Mouse (Mus musculus): ENCODE measurements around the gene Dync2li1. TPM values are rescaled to one million over a fixed set of nuclear protein-coding genes. Genes with fewer than 3 reads are reported as not detected.
A peak's percentile ranks its signal among the peaks of the same experiment; 100 is the strongest.

Gene Dync2li1
- polyA plus RNA-seq (2014; fragmentation: Nextera tagmentation; extraction: Ambion mirVana), result 28.3 and 32.7 TPM in 2 replicates

GRCm38 (mm10) chr17:84626276-84626856 lies at the start of gene Dync2li1:
Gene Dync2li1, plus strand, starts transcription at chr17:84626496.
- peak; percentile 98 for ATAC-seq (ENCODE audit: low read depth)

GRCm38 (mm10) chr17:84576621-84577293 lies 49.5 kb upstream of the Dync2li1 start:
- no peak overlapping the region for H3K4me2 ChIP-seq (ENCODE audit: low read depth, low read length)
- 55% methylated on average over 16 of the region's 16 CpGs for WGBS
- peaks cover 14% of the 10 kb centered on the region for H3K4me1 ChIP-seq (ENCODE audit: control insufficient read depth, insufficient read depth, low read length)
- peaks cover 24% of the 10 kb centered on the region for H3K36me3 ChIP-seq (ENCODE audit: control insufficient read depth, insufficient read depth, low read length)
- DNase-seq (ENCODE audit: low spot score) (no peak), ATAC-seq (ENCODE audit: low read depth) (no peak)
- H3K9ac ChIP-seq (ENCODE audit: low read depth, low read length), result no peak overlapping the region
- H3K4me3 ChIP-seq (ENCODE audit: low read depth, low read length), result no peak overlapping the region
- no peak overlapping the region for H3K27ac ChIP-seq (replicated peaks; ENCODE audit: low read depth, low read length)
- H3K27me3 ChIP-seq (replicated peaks; ENCODE audit: control insufficient read depth, insufficient read depth, low read length), result no peaks in the 10 kb centered on the region
- H3K9me3 ChIP-seq (ENCODE audit: control insufficient read depth, low read length), result no peaks in the 10 kb centered on the region

More at GRCm38 (mm10) chr17:84626276-84626856, at the start of gene Dync2li1:
- H3K4me3 ChIP-seq (ENCODE audit: low read depth, low read length), result peak within 1 kb of the TSS; percentile 64
- peak within 1 kb of the TSS; percentile 78 for H3K27ac ChIP-seq (replicated peaks; ENCODE audit: low read depth, low read length)
- WGBS, result under 1% methylated on average over 22 of the region's 25 CpGs
- no peaks in the 10 kb centered on the region for H3K36me3 ChIP-seq (ENCODE audit: control insufficient read depth, insufficient read depth, low read length)
- DNase-seq (ENCODE audit: low spot score), result peak; percentile 99
- peak within 1 kb of the TSS; percentile 68 for H3K9ac ChIP-seq (ENCODE audit: low read depth, low read length)
- peaks cover 9% of the 10 kb centered on the region; the same call in 1 of the 2 replicates for H3K4me1 ChIP-seq (ENCODE audit: control insufficient read depth, insufficient read depth, low read length)
- no peaks in the 10 kb centered on the region for H3K27me3 ChIP-seq (replicated peaks; ENCODE audit: control insufficient read depth, insufficient read depth, low read length)
- peak within 1 kb of the TSS; percentile 74 for H3K4me2 ChIP-seq (ENCODE audit: low read depth, low read length)
- H3K9me3 ChIP-seq (ENCODE audit: control insufficient read depth, low read length), result no peaks in the 10 kb centered on the region

GRCm38 (mm10) chr17:84579249-84579648 lies 47.0 kb upstream of the Dync2li1 start:
- 68% methylated on average over 8 of the region's 8 CpGs for WGBS
- Histone ChIP-seq H3K4me3 (ENCODE audit: low read depth, low read length) (no peak overlapping the region), H3K9ac (ENCODE audit: low read depth, low read length) (no peak overlapping the region), H3K36me3 (ENCODE audit: control insufficient read depth, insufficient read depth, low read length) (peaks cover 37% of the 10 kb centered on the region), H3K9me3 (ENCODE audit: control insufficient read depth, low read length) (no peaks in the 10 kb centered on the region), H3K27ac (replicated peaks; ENCODE audit: low read depth, low read length) (no peak overlapping the region), H3K4me1 (ENCODE audit: control insufficient read depth, insufficient read depth, low read length) (peaks cover 22% of the 10 kb centered on the region), H3K4me2 (ENCODE audit: low read depth, low read length) (no peak overlapping the region), H3K27me3 (replicated peaks; ENCODE audit: control insufficient read depth, insufficient read depth, low read length) (no peaks in the 10 kb centered on the region)
- DNase-seq (ENCODE audit: low spot score) (no peak), ATAC-seq (ENCODE audit: low read depth) (no peak)

GRCm38 (mm10) chr17:84579817-84580216 lies 46.5 kb upstream of the Dync2li1 start:
- ATAC-seq (ENCODE audit: low read depth), result no peak
- WGBS, result 83% methylated on average over 10 of the region's 10 CpGs
- no peak overlapping the region for H3K27ac ChIP-seq (replicated peaks; ENCODE audit: low read depth, low read length)

GRCm38 (mm10) chr17:84580821-84581220 lies 45.5 kb upstream of the Dync2li1 start:
- no peaks in the 10 kb centered on the region for H3K9me3 ChIP-seq (ENCODE audit: control insufficient read depth, low read length)
- ATAC-seq (ENCODE audit: low read depth), result no peak
- no peak overlapping the region for H3K4me2 ChIP-seq (ENCODE audit: low read depth, low read length)
- H3K4me3 ChIP-seq (ENCODE audit: low read depth, low read length), result no peak overlapping the region
- no peak overlapping the region for H3K9ac ChIP-seq (ENCODE audit: low read depth, low read length)
- H3K36me3 ChIP-seq (ENCODE audit: control insufficient read depth, insufficient read depth, low read length), result peaks cover 37% of the 10 kb centered on the region
- H3K4me1 ChIP-seq (ENCODE audit: control insufficient read depth, insufficient read depth, low read length), result peaks cover 27% of the 10 kb centered on the region
- H3K27me3 ChIP-seq (replicated peaks; ENCODE audit: control insufficient read depth, insufficient read depth, low read length), result no peaks in the 10 kb centered on the region
- 42% methylated on average over 8 of the region's 8 CpGs for WGBS
- H3K27ac ChIP-seq (replicated peaks; ENCODE audit: low read depth, low read length), result no peak overlapping the region; the same call in 1 of the 2 replicates
- no peak for DNase-seq (ENCODE audit: low spot score)

More at GRCm38 (mm10) chr17:84579817-84580216, 46.5 kb upstream of the Dync2li1 start:
- no peak overlapping the region for H3K4me3 ChIP-seq (ENCODE audit: low read depth, low read length)
- peaks cover 25% of the 10 kb centered on the region for H3K4me1 ChIP-seq (ENCODE audit: control insufficient read depth, insufficient read depth, low read length)
- no peak overlapping the region for H3K4me2 ChIP-seq (ENCODE audit: low read depth, low read length)
- peaks cover 41% of the 10 kb centered on the region for H3K36me3 ChIP-seq (ENCODE audit: control insufficient read depth, insufficient read depth, low read length)
- DNase-seq (ENCODE audit: low spot score), result no peak
- H3K27me3 ChIP-seq (replicated peaks; ENCODE audit: control insufficient read depth, insufficient read depth, low read length), result no peaks in the 10 kb centered on the region
- no peak overlapping the region for H3K9ac ChIP-seq (ENCODE audit: low read depth, low read length)
- no peaks in the 10 kb centered on the region for H3K9me3 ChIP-seq (ENCODE audit: control insufficient read depth, low read length)

- peaks cover 38% of the 10 kb centered on the region for H3K36me3 ChIP-seq (ENCODE audit: control insufficient read depth, insufficient read depth, low read length)
- WGBS, result 54% methylated on average over 8 of the region's 8 CpGs
- peaks cover 27% of the 10 kb centered on the region for H3K4me1 ChIP-seq (ENCODE audit: control insufficient read depth, insufficient read depth, low read length)
- no peaks in the 10 kb centered on the region for H3K9me3 ChIP-seq (ENCODE audit: control insufficient read depth, low read length)
- ATAC-seq (ENCODE audit: low read depth) (peak; percentile 74), DNase-seq (ENCODE audit: low spot score) (peak; percentile 56)
- H3K4me3 ChIP-seq (ENCODE audit: low read depth, low read length), result no peak overlapping the region
- no peaks in the 10 kb centered on the region for H3K27me3 ChIP-seq (replicated peaks; ENCODE audit: control insufficient read depth, insufficient read depth, low read length)
- H3K9ac ChIP-seq (ENCODE audit: low read depth, low read length), result no peak overlapping the region
- no peak overlapping the region for H3K4me2 ChIP-seq (ENCODE audit: low read depth, low read length)
- peak overlapping the region; percentile 77 for H3K27ac ChIP-seq (replicated peaks; ENCODE audit: low read depth, low read length)
Measured at GRCm38 (mm10) chr17:84581740-84582414, 44.4 kb upstream of the Dync2li1 start.

- 51% methylated on average over 9 of the region's 9 CpGs for WGBS
- H3K4me1 ChIP-seq (ENCODE audit: control insufficient read depth, insufficient read depth, low read length), result peaks cover 27% of the 10 kb centered on the region
- ATAC-seq (ENCODE audit: low read depth), result no peak
- H3K4me3 ChIP-seq (ENCODE audit: low read depth, low read length), result no peak overlapping the region
- no peaks in the 10 kb centered on the region for H3K9me3 ChIP-seq (ENCODE audit: control insufficient read depth, low read length)
- H3K9ac ChIP-seq (ENCODE audit: low read depth, low read length), result no peak overlapping the region
- no peak overlapping the region for H3K4me2 ChIP-seq (ENCODE audit: low read depth, low read length)
- DNase-seq (ENCODE audit: low spot score), result no peak
- H3K27ac ChIP-seq (replicated peaks; ENCODE audit: low read depth, low read length), result 0 out of 2 replicates have a peak overlapping the region, but pooled peaks have one; percentile 15
- H3K27me3 ChIP-seq (replicated peaks; ENCODE audit: control insufficient read depth, insufficient read depth, low read length), result no peaks in the 10 kb centered on the region
- peaks cover 21% of the 10 kb centered on the region for H3K36me3 ChIP-seq (ENCODE audit: control insufficient read depth, insufficient read depth, low read length)
Measured at GRCm38 (mm10) chr17:84584107-84584506, 42.2 kb upstream of the Dync2li1 start.

GRCm38 (mm10) chr17:84585104-84585503 lies 41.2 kb upstream of the Dync2li1 start:
- WGBS, result 48% methylated on average over 8 of the region's 8 CpGs
- Histone ChIP-seq H3K9me3 (ENCODE audit: control insufficient read depth, low read length) (no peaks in the 10 kb centered on the region), H3K27me3 (replicated peaks; ENCODE audit: control insufficient read depth, insufficient read depth, low read length) (no peaks in the 10 kb centered on the region), H3K36me3 (ENCODE audit: control insufficient read depth, insufficient read depth, low read length) (peaks cover 27% of the 10 kb centered on the region), H3K9ac (ENCODE audit: low read depth, low read length) (no peak overlapping the region), H3K4me1 (ENCODE audit: control insufficient read depth, insufficient read depth, low read length) (peaks cover 27% of the 10 kb centered on the region), H3K4me3 (ENCODE audit: low read depth, low read length) (no peak overlapping the region), H3K27ac (replicated peaks; ENCODE audit: low read depth, low read length) (no peak overlapping the region), H3K4me2 (ENCODE audit: low read depth, low read length) (no peak overlapping the region)
- ATAC-seq (ENCODE audit: low read depth) (peak; percentile 89), DNase-seq (ENCODE audit: low spot score) (peak; percentile 87)
